Mouse (Mus musculus): ENCODE data around the gene Abhd4.

The Abhd4 gene

GRCm38 (mm10) chr14:54284839-54285238 lies 30.9 kb downstream of the Abhd4 start, which contains the start of gene Olfr49:
TSS of gene Olfr49 (minus strand) at chr14:54284939.
- no peak for DNase-seq (ENCODE audit: low read depth)

GRCm38 (mm10) chr14:54300136-54300535 lies 46.1 kb downstream of the Abhd4 start:
- no peak for DNase-seq (ENCODE audit: low read depth)

GRCm38 (mm10) chr14:54300676-54301075 lies 46.7 kb downstream of the Abhd4 start:
- DNase-seq (ENCODE audit: low read depth), result no peak

DNA sequence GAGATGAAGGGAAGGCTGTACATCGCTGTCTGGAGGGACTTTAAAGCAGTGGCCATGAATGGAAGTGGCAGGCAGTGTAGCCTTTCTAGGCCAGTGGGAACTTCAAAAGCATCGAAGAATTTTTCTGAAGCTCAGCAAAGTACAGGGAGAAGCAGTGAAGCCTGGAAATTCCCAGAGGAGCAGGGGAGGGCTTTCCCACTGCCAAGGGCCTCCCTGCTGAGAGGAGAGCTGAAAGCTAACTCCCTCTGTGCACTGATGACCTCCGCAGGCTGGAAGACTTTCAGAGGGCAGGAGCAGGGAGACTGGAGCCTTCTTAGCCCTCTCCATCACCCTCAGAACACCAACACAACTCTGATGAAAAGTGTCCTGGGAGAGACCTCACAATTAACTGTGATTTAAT lies 57.8 kb downstream of the Abhd4 start:
- DNase-seq (ENCODE audit: low read depth), result no peak

Measured in fibroblast of lung, adult 2 months (primary cell).